Mouse (Mus musculus) A20 (cell line): ENCODE data around the gene Tsku.
A peak's percentile ranks its signal among the peaks of the same experiment; 100 is the strongest.

Experiments used
- DNase-seq: peaks from one replicate; pipeline ENCODE4 v3.0.0-alpha.2; 2011; ENCODE audit warnings: low read depth, low spot score

The Tsku gene

GRCm38 (mm10) chr7:98329651-98330374 lies 31.3 kb downstream of the Tsku start:
- DNase-seq = no peak

- no peak for DNase-seq
Observed at GRCm38 (mm10) chr7:98328311-98328710, 32.8 kb downstream of the Tsku start.

- DNase-seq = no peak
Observed at GRCm38 (mm10) chr7:98326051-98326450, 35.1 kb downstream of the Tsku start.

- no peak for DNase-seq
Observed at GRCm38 (mm10) chr7:98324228-98324627, 36.9 kb downstream of the Tsku start.

GRCm38 (mm10) chr7:98323288-98324019 lies 37.7 kb downstream of the Tsku start:
- no peak for DNase-seq

- DNase-seq = peak; percentile 34
Observed at GRCm38 (mm10) chr7:98322415-98322814, 38.7 kb downstream of the Tsku start.

- DNase-seq = no peak
Observed at GRCm38 (mm10) chr7:98321083-98321482, 40.0 kb downstream of the Tsku start, which contains the start of gene Acer3. Gene Acer3, minus strand, starts transcription at chr7:98321208.

- DNase-seq = no peak
Observed at GRCm38 (mm10) chr7:98320006-98320556, 41.0 kb downstream of the Tsku start.

GRCm38 (mm10) chr7:98316568-98316967 lies 44.6 kb downstream of the Tsku start:
- no peak for DNase-seq

GRCm38 (mm10) chr7:98315087-98315486 lies 46.0 kb downstream of the Tsku start:
- no peak for DNase-seq

- DNase-seq = no peak
Observed at GRCm38 (mm10) chr7:98312185-98312920, 48.8 kb downstream of the Tsku start.

- DNase-seq = no peak
Observed at GRCm38 (mm10) chr7:98310266-98310665, 50.9 kb downstream of the Tsku start.

- peak; percentile 96 for DNase-seq
Observed at GRCm38 (mm10) chr7:98309219-98310030, 51.7 kb downstream of the Tsku start.

GRCm38 (mm10) chr7:98308607-98309218 lies 52.4 kb downstream of the Tsku start:
- no peak for DNase-seq

- no peak for DNase-seq
Observed at GRCm38 (mm10) chr7:98307921-98308606, 53.1 kb downstream of the Tsku start.

GRCm38 (mm10) chr7:98307411-98307810 lies 53.7 kb downstream of the Tsku start:
- DNase-seq = no peak
